Mouse (Mus musculus) megakaryocyte, embryonic 14.5 days (primary cell): ENCODE measurements around the gene Olfr1477.

ENCODE experiments used
- FLI1 ChIP-seq: IDR thresholded peaks from 2 replicates; pipeline ENCODE4 v1.6.1; 2012; ENCODE audit warnings: low read length, inconsistent platforms, mixed read lengths
- GATA1 ChIP-seq: IDR thresholded peaks from 3 replicates; pipeline ENCODE4 v1.6.1; 2012; ENCODE audit warnings: mixed read lengths, low read length, inconsistent platforms, borderline replicate concordance

- TF ChIP-seq GATA1: no peak
- TF ChIP-seq FLI1: no peak
These were observed 44.4 kb upstream of the Olfr1477 start, which contains the start of gene Olfr1472 for GRCm38 (mm10) chr19:13455986-13456385.
